Mouse (Mus musculus) heart, adult 9 months (tissue): ENCODE data around the gene Ryr3.

ENCODE experiments used
- DNase-seq, 2 experiments: peaks; one replicate each; pipeline ENCODE4 v3.0.0; 2022; ENCODE audit warnings: low spot score in 2 of 2

Gene Ryr3

GRCm38 (mm10) chr2:112781631-112782030, 435.3 kb downstream of the Ryr3 start:
- no peak for DNase-seq

DNA sequence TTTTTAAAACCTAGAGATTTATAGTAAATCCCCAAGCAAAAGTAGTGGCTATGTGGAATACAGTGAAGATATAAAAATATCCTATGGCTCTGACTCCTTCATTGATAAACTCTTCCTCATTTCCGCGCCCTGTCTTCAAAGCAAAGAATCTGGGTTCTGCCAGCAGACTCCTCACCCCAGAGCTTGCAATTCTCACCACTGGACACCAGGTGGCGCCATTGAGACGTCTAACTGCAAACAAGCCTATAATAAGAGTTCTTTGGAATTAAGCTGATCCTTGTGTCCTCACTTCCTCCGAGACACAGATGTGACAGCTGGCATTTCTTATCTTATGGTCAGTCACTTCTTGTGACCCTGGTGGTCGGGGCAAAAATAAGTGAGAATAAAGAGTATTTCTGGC, 442.1 kb downstream of the Ryr3 start:
- DNase-seq = peak; percentile 12 to 18

GRCm38 (mm10) chr2:112767665-112768064, 449.2 kb downstream of the Ryr3 start:
- DNase-seq = no peak

DNA sequence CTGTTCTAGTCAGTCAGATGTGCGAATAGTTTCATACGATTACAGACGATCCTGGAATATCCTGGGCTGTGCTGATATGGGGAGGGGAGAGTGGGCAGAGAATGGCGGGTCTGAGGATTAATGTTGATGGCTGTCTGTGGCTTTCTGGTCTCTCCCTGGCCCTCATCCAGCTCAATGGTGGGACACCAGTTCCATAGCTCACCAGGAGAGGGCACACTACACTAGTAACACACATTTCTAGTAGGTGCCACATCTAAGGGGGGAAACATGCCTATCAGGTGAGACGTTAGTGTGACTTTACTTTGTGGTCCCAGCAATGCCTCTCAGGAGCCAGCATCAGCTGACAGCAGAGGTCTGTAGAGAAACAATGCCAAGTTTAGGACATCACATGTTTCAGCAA, 451.9 kb downstream of the Ryr3 start:
- no peak for DNase-seq

- no peak for DNase-seq
These were observed 452.6 kb downstream of the Ryr3 start for GRCm38 (mm10) chr2:112764274-112764673.

DNA sequence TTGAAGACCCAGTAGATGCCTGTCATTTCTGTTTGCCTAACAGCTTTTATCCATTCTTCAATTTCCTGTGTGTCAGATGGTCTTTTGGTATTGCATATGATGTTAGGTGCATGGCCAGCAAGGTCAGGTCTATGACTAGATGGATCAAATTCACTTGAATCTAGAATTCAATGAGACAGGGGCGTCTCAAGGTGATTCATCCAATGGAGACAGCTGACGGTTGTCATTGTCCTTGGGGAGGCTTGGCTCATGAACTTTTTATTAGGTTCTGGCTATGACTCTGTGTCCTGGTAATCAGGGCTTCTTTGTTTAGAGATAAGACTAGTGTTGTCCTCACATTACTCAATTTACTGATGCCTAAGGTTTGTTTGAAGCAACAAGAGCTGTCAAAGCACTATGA, 454.9 kb downstream of the Ryr3 start:
- no peak for DNase-seq

DNA sequence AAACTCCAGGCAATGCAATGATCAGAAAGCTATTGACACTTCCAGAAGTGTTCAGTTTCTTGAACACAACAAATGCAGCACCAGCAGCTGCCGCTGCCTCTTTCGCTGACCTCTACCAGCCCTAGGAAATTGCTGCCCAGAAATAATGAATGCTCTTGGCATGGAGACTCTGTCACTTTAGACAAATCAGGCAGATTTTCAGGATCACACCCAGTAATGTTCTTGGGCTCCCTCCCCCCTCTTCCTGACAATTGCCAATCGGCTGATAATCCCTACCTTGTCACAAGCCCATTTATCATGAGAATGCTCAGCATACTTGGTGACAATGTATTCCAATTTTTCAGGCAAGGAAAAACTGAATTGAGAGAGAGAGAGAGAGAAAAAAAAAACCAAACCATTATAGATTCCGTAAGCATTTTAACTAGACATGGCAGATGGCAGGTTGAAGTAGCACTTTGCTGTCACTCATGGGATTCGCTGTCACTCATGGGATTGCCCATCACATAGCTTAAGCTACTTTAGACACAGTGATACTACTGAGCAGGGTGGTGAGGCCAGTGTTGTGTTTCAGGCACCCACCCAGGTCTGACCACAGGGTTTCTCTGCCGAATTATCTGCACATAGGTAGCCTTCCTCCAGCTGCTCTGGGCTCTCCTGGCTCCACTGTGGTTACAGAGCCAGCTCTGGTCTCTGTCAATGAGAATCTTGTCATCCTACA, 455.5 kb downstream of the Ryr3 start:
- DNase-seq = no peak

DNA sequence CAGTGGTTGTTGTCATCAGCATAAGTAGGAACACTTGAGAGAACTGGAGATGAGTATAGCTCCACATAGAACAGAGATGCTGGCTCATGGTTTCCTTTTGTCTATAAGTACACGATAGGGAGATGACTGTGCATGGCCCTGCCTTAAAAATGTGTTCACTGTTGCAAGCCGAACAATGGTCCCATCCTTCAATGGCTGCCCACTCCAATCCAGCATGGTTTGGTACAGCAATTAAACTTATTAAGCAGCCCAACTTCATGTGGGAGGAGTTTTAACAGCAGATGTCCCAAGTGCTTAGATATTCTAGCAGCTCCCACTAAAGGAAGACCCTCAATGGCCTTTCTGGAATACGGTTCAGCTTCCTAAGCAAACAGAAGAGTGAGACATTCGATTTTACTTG, 456.2 kb downstream of the Ryr3 start:
- DNase-seq = no peak

DNA sequence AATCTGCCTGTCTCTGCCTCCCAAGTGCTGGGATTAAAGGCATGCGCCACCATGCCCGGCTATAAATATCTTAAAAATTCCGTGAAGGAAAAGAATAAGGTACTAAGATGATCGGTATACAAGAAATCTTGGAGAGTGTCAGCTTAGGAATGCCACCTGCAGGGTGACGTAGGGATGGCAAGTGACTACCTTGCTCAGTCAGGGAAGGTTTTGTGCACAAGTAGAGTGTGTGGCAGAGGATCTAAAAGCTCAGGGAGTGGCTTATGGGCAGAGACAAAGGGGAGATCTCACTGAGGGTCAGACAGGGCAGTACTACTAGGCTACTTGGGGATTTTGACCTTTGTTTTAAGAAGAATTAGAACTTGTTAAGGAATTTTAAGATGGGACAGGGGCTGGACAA, 457.2 kb downstream of the Ryr3 start:
- no peak for DNase-seq

GRCm38 (mm10) chr2:112758732-112759131, 458.2 kb downstream of the Ryr3 start:
- DNase-seq = no peak

- no peak for DNase-seq
These were observed 463.6 kb downstream of the Ryr3 start for GRCm38 (mm10) chr2:112753316-112753715.

- no peak for DNase-seq
These were observed 465.5 kb downstream of the Ryr3 start for GRCm38 (mm10) chr2:112751416-112751815.

DNA sequence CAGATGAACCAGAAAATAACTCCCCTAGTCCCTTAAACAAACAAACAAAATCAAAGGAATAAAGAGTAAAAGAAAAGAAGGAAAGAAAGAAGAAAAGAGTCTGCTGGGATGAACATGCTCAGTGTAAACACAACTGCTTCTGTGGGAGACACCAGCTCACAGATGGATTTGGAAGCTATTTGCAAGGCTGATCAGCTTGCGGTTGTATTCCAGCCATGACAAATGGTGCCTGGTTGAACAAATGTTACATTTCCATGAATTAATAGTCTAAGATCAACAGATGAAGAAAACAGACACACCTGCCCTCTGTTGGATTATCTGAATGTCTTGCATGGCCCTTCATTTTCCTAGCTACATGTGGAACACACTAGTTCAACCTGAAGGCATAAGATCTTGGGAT, 468.4 kb downstream of the Ryr3 start:
- no peak for DNase-seq

GRCm38 (mm10) chr2:112732942-112733341, 484.0 kb downstream of the Ryr3 start:
- DNase-seq = no peak

- no peak for DNase-seq
These were observed 489.1 kb downstream of the Ryr3 start for GRCm38 (mm10) chr2:112727842-112728241.

DNA sequence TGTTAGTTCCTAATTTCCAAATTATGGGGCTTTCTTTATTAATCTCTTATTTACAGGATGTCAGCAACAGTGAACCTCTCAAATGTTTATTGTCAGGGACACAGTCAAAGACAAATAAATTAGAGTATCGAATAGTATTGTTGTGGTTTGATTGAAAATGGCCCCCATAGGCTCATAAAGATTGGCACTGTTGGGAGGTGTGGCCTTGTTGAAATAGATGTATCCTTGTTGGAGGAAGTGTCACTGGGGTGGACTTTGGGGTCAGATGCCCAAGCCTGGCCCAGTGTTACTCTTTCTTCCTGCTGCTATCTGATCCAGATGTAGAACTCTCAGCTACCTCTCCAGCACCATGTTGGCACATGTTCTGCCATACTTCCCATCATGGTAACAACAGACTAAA, 495.7 kb downstream of the Ryr3 start:
- DNase-seq = no peak

- no peak for DNase-seq
These were observed 496.2 kb downstream of the Ryr3 start for GRCm38 (mm10) chr2:112720715-112721114.

DNA sequence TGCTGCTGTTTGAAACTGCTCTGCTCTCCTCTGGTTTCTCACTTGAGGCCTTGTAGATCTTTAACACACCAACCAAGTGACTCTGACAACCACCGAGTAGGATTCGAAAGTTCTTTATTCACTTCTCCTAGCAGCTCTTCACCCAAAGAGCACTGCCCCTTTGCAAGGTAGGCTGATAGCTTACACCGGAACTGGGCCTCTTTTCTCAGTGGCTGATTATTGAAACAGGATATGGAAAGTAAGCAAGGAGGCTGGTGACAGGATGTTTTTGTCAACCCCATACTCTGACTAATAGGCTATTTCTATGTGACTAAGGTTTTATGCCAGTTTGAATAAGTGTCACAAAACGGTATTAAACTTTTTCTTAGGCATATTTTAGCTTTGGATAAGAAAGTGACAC, 502.2 kb downstream of the Ryr3 start:
- no peak for DNase-seq

DNA sequence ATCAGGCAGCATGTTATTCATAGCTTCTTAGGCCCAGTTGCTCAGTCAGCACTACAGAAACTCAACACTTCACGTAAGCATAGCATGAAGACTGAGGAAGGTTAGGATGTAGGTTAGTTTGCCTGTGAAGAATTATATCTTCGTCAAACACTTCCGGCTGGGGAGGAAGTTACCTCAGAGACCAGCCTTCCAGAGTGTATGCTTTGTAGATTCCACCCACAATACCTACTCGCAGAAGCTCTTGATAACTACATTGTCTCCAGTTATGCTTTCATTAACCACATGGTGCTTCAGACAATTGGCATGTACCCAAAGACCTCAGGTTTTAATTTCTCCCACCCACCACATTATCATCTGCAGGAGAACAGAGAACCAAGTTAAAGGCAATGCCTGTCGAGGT, 535.1 kb downstream of the Ryr3 start:
- no peak for DNase-seq

DNA sequence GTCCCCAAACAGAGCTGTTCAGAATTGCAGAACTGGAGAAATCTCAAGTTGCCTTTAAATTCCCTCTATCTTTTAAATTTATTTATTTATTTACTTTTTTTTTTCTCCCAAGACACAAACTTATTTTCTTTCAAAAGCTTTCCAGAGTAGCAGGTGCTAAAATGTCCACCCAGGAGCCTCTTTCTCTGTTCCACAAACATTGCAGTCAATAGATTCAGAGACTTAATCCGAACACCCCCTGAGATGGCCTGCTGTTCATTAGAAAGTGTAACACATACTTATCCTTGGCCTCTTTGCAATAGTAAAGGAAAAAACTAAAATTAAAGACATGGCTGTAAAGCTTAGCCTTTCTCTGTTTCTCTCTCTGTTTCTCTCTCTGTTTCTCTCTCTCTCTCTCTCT, 539.6 kb downstream of the Ryr3 start:
- DNase-seq = no peak

GRCm38 (mm10) chr2:112676721-112677120, 540.2 kb downstream of the Ryr3 start:
- peak; percentile 8 to 46 for DNase-seq

GRCm38 (mm10) chr2:112676175-112676574, 540.7 kb downstream of the Ryr3 start:
- DNase-seq = no peak

GRCm38 (mm10) chr2:112669461-112669860, 547.4 kb downstream of the Ryr3 start:
- DNase-seq = no peak

GRCm38 (mm10) chr2:112656131-112656530, 560.8 kb downstream of the Ryr3 start:
- no peak for DNase-seq
